Mouse (Mus musculus) hindbrain, embryonic 16.5 days (tissue): Measurements from ENCODE around the gene Vwa7. TPM values are rescaled to one million over a fixed set of nuclear protein-coding genes. Genes with fewer than 3 reads are reported as not detected.
"Not testable (repeated sequence)": the region's sequence is repeated elsewhere in the genome, so short reads cannot be mapped to it uniquely, and the experiment has no call there.

Source experiments
- ATAC-seq: fragments of 200-750 bp; cut with Nextera tagmentation; 2 replicates; pipeline ENCODE4 v1.8.0; 2017; ENCODE audit warnings: moderate TSS enrichment, moderate library complexity
- H3K27ac ChIP-seq: fragments of 300-500 bp; sonication (generic); 2 replicates; pipeline ENCODE4 v1.5.1; 2014; ENCODE audit warnings: low read depth, mild to moderate bottlenecking, control low read depth, low read length, moderate library complexity
- H3K27me3 ChIP-seq: fragments of 300-500 bp; sonication (generic); replicated peaks from 2 replicates; pipeline ENCODE4 v1.6.1; 2014; ENCODE audit warnings: low read length; ENCODE audit not compliant: control insufficient read depth, insufficient read depth
- H3K36me3 ChIP-seq: fragments of 300-500 bp; sonication (generic); 2 replicates; pipeline ENCODE4 v1.6.1; 2014; ENCODE audit warnings: mild to moderate bottlenecking, low read length, moderate library complexity, mixed read lengths; ENCODE audit not compliant: control insufficient read depth, insufficient read depth
- H3K4me1 ChIP-seq: fragments of 300-500 bp; sonication (generic); 2 replicates; pipeline ENCODE4 v1.6.1; 2014; ENCODE audit warnings: low read depth, low read length; ENCODE audit not compliant: control insufficient read depth, insufficient read depth
- H3K4me2 ChIP-seq: fragments of 300-500 bp; sonication (generic); 2 replicates; pipeline ENCODE4 v1.6.1; 2014; ENCODE audit warnings: mild to moderate bottlenecking, low read length, control low read depth, moderate library complexity
- H3K4me3 ChIP-seq: fragments of 300-500 bp; sonication (generic); 2 replicates; pipeline ENCODE4 v1.5.1; 2014; ENCODE audit warnings: mild to moderate bottlenecking, low read length, control low read depth, moderate library complexity
- H3K9ac ChIP-seq: fragments of 300-500 bp; sonication (generic); 2 replicates; pipeline ENCODE4 v1.6.1; 2014; ENCODE audit warnings: low read depth, mild to moderate bottlenecking, control low read depth, low read length, moderate library complexity
- H3K9me3 ChIP-seq: fragments of 300-500 bp; sonication (generic); 2 replicates; pipeline ENCODE4 v1.6.1; 2014; ENCODE audit warnings: mild to moderate bottlenecking, low read length, moderate library complexity; ENCODE audit not compliant: control insufficient read depth
- WGBS: fragments of 180-500 bp; shearing (Covaris S2); extraction: QIAGEN DNeasy Blood & Tissue Kit; methylation state at CpG from one replicate; pipeline ENCODE4 v1.1.7; 2014; 5-methylcytosine and 5-hydroxymethylcytosine counted together
- polyA plus RNA-seq: library from polyadenylated mRNA; unstranded; fragments of >200 nt; fragmentation: Nextera tagmentation; extraction: Ambion mirVana; gene quantifications from 2 replicates; pipeline ENCODE4 v1.2.1, GENCODE M21; 2015

Gene Vwa7
- polyA plus RNA-seq, 1 experiment from 2014 or later = 0.08 TPM

GRCm38 (mm10) chr17:34980655-34981054, 35.7 kb upstream of the Vwa7 start:
- Histone ChIP-seq H3K4me1 (peaks cover 17% of the 10 kb centered on the region), H3K4me3 (peak overlapping the region; percentile 76), H3K27me3 (no peaks in the 10 kb centered on the region), H3K4me2 (peak overlapping the region; percentile 70), H3K9me3 (no peaks in the 10 kb centered on the region), H3K27ac (no peak overlapping the region), H3K9ac (peak overlapping the region; percentile 93), H3K36me3 (peaks cover 4% of the 10 kb centered on the region; the same call in 1 of the 2 replicates)
- 17% methylated on average over 2 of the region's 2 CpGs for WGBS
- ATAC-seq = no peak

GRCm38 (mm10) chr17:34981690-34982180, 34.6 kb upstream of the Vwa7 start, which contains the start of gene Lsm2:
Gene Lsm2, plus strand, starts transcription at chr17:34981862.
- H3K4me2 ChIP-seq = peak within 1 kb of the TSS; percentile 70
- ATAC-seq = peak; percentile 97
- H3K4me1 ChIP-seq = peaks cover 17% of the 10 kb centered on the region
- H3K9ac ChIP-seq = peak within 1 kb of the TSS; percentile 93
- under 1% methylated on average over 56 of the region's 58 CpGs for WGBS
- H3K9me3 ChIP-seq = no peaks in the 10 kb centered on the region
- no peaks in the 10 kb centered on the region for H3K27me3 ChIP-seq
- peak within 1 kb of the TSS; percentile 97 for H3K27ac ChIP-seq
- peak within 1 kb of the TSS; percentile 76 for H3K4me3 ChIP-seq
- peaks cover 5% of the 10 kb centered on the region; the same call in 1 of the 2 replicates for H3K36me3 ChIP-seq

- H3K4me2 ChIP-seq = peak overlapping the region; percentile 70
- ATAC-seq = no peak; the same call in none of the 2 replicates
- peak overlapping the region; percentile 76 for H3K4me3 ChIP-seq
- H3K27me3 ChIP-seq = no peaks in the 10 kb centered on the region
- peaks cover 17% of the 10 kb centered on the region for H3K4me1 ChIP-seq
- H3K27ac ChIP-seq = peak overlapping the region; percentile 97
- no peaks in the 10 kb centered on the region for H3K9me3 ChIP-seq
- peaks cover 5% of the 10 kb centered on the region; the same call in 1 of the 2 replicates for H3K36me3 ChIP-seq
- peak overlapping the region; percentile 93 for H3K9ac ChIP-seq
- WGBS = under 1% methylated on average over 15 of the region's 15 CpGs
Observed at GRCm38 (mm10) chr17:34982328-34982727, 34.1 kb upstream of the Vwa7 start.

GRCm38 (mm10) chr17:34984218-34984617, 32.2 kb upstream of the Vwa7 start:
- Histone ChIP-seq H3K27ac (no peak overlapping the region), H3K4me1 (peaks cover 17% of the 10 kb centered on the region), H3K27me3 (no peaks in the 10 kb centered on the region), H3K9ac (no peak overlapping the region), H3K4me3 (no peak overlapping the region), H3K36me3 (peaks cover 5% of the 10 kb centered on the region; the same call in 1 of the 2 replicates), H3K4me2 (no peak overlapping the region), H3K9me3 (no peaks in the 10 kb centered on the region)
- no peak for ATAC-seq
- 71% methylated on average over 2 of the region's 2 CpGs for WGBS

- Histone ChIP-seq H3K4me2 (no peak overlapping the region), H3K36me3 (no peaks in the 10 kb centered on the region), H3K27me3 (no peaks in the 10 kb centered on the region), H3K4me3 (no peak overlapping the region), H3K4me1 (peaks cover 2% of the 10 kb centered on the region), H3K9ac (no peak overlapping the region), H3K27ac (no peak overlapping the region), H3K9me3 (no peaks in the 10 kb centered on the region)
- no peak for ATAC-seq
Observed at GRCm38 (mm10) chr17:34994751-34995150, 21.6 kb upstream of the Vwa7 start.

GRCm38 (mm10) chr17:34995192-34995591, 21.2 kb upstream of the Vwa7 start:
- not testable (repeated sequence) for H3K9ac ChIP-seq, H3K4me1 ChIP-seq, H3K36me3 ChIP-seq, H3K27ac ChIP-seq, H3K4me3 ChIP-seq, H3K4me2 ChIP-seq, H3K27me3 ChIP-seq, ATAC-seq, H3K9me3 ChIP-seq
- WGBS = 90% methylated on average over 4 of the region's 4 CpGs

GRCm38 (mm10) chr17:34995927-34996326, 20.5 kb upstream of the Vwa7 start:
- H3K4me1 ChIP-seq, H3K27me3 ChIP-seq, ATAC-seq, H3K4me3 ChIP-seq, H3K27ac ChIP-seq, H3K9ac ChIP-seq, H3K4me2 ChIP-seq, H3K9me3 ChIP-seq, H3K36me3 ChIP-seq: not testable (repeated sequence)
- 95% methylated on average over 4 of the region's 4 CpGs for WGBS

- H3K4me3 ChIP-seq = no peak overlapping the region
- no peak overlapping the region for H3K27ac ChIP-seq
- H3K4me1 ChIP-seq = peaks cover 5% of the 10 kb centered on the region
- WGBS = 90% methylated on average over 12 of the region's 14 CpGs
- no peaks in the 10 kb centered on the region for H3K9me3 ChIP-seq
- ATAC-seq = no peak
- H3K4me2 ChIP-seq = no peak overlapping the region
- no peaks in the 10 kb centered on the region for H3K36me3 ChIP-seq
- H3K9ac ChIP-seq = no peak overlapping the region
- no peaks in the 10 kb centered on the region for H3K27me3 ChIP-seq
Observed at GRCm38 (mm10) chr17:34996411-34997141, 19.8 kb upstream of the Vwa7 start.

- Histone ChIP-seq H3K4me1 (peaks cover 6% of the 10 kb centered on the region), H3K4me3 (no peak overlapping the region), H3K36me3 (no peaks in the 10 kb centered on the region), H3K4me2 (no peak overlapping the region), H3K9me3 (no peaks in the 10 kb centered on the region), H3K9ac (no peak overlapping the region), H3K27me3 (no peaks in the 10 kb centered on the region), H3K27ac (no peak overlapping the region)
- no peak for ATAC-seq
- 82% methylated on average over 5 of the region's 5 CpGs for WGBS
Observed at GRCm38 (mm10) chr17:34997142-34997483, 19.3 kb upstream of the Vwa7 start.
